Mouse (Mus musculus): ENCODE results near the gene Cnot4.

- no peak for TF ChIP-seq CTCF (IDR thresholded peaks at IDR 0.05; ENCODE audit: control insufficient read depth, insufficient read depth, low read length)
- no peak for TF ChIP-seq POLR2A (IDR thresholded peaks at IDR 0.05; ENCODE audit: borderline replicate concordance, control insufficient read depth, low read depth, low read length)
Measured at GRCm38 (mm10) chr6:35173181-35173580, 39.7 kb upstream of the Cnot4 start.
